Mouse (Mus musculus) spleen, postnatal 10 days (tissue): ENCODE data around the gene Muc3a.
A peak's percentile ranks its signal among the peaks of the same experiment; 100 is the strongest.

ENCODE experiments used
- DNase-seq, 2 experiments: peaks; one replicate each; pipeline ENCODE4 v3.0.0; 2021 to 2022; ENCODE audit warnings: low spot score in 2 of 2

Muc3a gene

DNA sequence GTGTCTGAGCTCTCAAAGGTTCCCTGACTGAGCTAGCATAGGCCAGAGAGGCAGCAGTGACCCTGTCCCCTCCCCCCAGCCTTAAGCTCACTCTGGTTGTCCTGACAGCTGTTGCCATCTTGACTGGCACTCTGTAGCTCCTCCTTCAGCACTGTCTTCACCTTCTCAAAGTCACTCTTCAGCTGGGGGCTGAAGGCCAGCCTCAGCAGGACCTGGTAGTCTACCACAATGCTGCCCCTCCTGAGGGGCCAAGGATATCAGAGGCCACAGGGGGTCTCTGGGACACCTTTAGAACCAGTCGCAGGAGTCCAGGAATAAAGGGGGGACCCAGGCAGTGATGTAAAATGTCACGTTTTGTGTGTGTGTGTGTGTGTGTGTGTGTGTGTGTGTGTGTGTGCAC is at the start of gene Muc3a:
Muc3a (minus strand) TSS at position 101 of the 400 bp plus-strand sequence.
- no peak for DNase-seq

DNA sequence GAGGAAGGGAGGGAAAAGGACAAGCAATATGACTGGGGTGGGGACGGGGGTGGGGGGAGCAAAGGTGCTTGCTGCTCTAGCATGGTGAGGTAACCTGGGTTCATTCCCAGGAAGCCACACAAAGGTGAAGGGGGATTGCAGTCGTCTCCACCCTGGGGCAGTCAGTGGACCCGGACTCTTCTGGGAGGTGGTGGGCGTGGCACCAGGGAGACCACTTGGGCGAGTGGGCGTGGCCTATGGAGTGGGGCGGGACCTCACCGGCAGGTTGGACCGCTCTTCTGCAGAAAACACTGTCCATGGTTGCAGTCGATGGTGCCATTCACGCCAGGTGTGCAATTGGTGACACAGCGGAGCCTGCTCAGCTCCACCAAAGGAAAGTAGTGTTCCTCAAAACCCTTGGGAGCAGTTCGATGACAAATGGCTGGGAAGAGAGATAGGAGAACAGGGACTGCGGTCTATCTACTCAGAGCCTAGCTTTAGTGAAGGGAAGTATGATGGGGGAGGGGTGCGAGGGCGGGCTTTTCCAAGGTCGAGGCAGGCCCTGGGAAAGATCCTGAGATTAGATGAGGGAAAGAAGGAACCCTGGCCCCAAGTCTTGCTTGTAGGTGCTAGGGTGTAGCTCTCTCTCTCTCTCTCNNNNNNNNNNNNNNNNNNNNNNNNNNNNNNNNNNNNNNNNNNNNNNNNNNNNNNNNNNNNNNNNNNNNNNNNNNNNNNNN is 917 bp downstream of the Muc3a start:
- peak in 1 of 2 experiments; percentile 36 for DNase-seq

DNA sequence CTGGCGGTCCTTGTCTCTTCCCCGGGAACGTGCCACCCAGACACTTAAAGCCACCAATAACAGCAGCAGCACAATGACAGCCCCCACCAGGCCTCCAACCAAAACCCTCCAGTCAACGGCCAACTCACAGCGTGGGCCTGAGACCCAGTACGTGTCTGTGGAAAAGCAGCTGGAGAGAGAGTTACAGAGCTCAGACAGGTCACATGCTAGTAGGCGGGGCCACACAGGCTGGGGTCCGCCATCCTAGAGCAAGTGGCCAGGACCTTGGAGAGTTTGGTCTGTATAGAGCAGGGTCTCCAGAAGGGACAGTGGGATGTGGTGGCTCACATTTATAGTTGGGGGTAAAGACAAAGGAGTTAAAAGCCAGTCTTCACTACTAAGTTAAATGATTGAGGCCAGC is 1.5 kb downstream of the Muc3a start:
- no peak for DNase-seq

DNA sequence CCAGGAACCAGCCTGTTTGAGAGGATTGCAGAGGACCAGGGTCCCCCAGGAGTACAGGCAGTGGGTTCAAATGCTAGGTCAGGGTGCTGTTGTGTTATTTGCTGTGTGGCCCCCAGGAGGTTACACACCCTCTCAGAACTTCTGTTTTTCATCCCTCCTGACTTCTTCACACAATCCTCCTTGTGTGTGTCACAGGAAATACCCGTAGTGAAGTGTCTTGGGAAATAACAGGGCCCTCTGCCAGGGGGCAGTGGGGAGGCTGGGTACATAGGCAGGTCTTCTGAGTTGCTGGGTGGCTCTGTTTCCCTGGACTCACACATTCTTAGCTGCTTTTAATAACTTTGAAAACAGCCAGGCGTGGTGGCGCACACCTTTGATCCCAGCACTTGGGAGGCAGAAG is 6.9 kb downstream of the Muc3a start:
- no peak for DNase-seq

DNA sequence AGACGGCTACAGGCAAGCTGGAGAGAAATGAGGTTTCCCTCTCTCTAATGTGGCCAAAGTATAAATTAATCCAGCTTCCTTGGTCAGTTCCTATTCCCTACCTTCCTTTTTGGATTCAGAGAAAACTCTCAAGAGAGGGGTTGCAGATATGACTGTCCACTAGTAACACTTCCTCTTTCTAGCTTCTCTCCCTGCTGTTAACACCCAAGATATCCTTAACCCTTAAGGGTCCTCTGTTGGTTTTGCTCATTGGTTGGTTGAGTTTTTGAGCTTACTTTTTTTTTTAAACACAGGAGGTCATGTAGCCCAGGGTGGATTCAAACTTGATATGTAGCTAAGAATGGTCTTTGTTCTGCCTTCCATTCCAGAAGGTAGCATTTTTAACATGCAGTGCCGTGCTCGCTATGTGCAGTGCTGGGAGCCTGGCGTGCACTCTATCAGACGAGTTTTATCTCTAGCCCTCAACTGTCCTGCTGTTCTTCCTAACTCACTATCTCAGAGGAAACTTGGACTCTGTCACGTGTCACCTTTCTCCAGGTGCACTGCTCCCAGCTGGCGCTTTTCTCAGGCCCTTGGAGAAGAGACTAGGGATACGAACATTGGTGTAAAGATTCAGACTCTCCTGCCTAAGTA is 17.6 kb downstream of the Muc3a start:
- no peak for DNase-seq

DNA sequence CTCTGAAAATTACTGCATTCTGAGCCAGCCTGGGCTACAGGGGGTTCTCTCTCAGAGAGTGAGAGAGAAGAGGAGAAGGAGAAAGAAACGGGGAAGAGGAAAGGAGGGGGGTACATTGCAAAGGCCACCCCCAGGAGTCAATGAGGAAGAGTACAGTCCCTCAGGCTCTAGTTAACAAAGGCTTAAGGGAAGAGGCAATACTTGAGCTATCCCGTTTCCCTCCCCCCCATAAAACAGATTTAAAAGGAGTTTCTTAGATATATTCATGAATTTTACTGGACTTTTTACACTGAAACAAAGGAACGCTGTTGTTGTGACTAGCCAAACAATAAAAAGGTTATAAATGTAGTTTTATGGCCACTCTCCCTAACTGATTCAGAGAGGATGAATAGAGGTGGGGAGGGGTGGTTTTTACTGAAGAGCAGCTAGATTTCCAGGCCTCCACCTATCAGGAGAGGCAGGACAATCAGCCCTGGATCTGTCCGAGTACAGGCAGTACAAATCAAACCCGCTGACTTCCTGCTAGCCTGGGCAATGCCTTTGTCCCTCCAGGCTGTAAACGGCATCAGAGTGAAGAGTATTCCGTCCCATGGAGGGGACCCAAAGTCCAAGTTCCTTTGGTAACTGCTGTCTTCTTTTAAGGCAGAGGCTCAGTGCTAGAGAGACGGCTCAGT is 18.8 kb downstream of the Muc3a start:
- no peak for DNase-seq

DNA sequence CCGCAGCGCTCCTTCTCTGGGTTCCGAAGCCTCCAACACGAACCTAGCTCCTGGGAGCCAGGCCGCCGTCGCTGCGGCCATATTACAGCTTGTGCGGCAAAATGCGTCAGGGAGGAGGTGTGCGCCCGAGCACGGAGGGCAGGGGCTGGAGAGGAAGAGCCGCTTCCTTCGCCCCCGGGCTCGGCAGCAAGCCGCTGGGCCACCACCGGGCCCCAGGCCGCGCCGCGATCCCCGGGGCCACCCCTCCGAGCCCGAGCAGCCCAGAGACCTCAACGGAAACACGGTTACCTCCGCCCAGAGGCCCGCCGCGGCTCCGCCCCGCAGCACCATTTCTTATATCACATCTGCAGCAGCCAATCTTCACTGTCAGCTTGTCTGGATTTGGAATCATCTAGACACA is 22.9 kb downstream of the Muc3a start:
- peak; percentile 19 to 57 for DNase-seq

DNA sequence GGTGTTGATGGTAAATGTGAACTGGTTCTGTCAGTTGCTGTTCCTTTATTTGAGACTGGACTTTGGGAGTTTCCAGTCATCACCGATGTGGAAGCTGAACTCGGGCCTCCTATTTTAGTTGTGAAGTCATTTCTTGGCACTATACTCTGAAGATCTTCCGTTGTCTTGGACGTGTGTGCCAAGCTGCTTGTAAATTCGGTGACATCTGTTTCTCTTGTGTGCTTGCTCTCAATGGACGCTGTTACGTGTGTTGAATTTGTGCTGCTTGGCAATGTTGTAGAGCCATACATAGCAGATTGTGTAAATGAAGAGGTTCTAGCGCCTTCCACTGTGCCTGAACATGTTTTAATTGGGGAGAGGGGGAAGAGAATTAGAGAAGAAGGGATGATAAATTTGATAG is 26.8 kb downstream of the Muc3a start:
- DNase-seq: no peak

DNA sequence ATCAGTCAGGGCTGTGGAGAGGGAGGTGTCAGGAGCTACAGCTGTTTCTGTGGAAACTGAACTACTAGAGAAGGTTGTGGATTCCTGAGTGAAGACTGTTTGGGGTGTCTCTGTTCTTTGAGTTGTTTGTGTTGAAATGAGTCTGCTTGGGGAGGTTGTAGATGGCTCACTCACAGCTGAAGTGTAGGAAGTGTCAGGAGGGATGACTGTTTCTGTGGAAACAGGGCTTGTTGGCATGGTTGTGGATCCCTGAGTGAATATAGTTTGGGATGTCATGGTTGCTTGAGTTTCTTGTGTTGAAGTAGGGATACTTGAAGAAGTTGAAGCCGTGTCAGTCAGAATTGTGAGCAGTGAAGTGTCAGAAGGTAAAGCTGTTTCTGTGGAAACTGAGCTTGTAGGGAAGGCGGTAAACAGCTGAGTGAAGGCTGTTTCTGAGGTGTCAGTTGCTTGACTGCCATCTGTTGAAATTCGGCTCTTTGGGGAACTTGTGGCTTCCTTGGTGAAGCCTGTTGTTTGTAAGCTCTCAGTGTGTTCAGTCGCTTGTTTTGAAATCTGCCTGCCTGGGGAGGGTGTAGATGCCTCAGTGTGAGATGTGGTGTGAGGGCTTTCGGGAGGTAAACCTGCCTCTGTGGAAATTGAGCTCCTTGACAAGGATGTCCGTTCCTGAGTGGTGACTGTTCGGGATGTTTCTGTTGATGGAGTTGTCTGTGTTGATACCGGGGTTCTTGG is 32.4 kb downstream of the Muc3a start:
- peak; percentile 17 to 41 for DNase-seq

DNA sequence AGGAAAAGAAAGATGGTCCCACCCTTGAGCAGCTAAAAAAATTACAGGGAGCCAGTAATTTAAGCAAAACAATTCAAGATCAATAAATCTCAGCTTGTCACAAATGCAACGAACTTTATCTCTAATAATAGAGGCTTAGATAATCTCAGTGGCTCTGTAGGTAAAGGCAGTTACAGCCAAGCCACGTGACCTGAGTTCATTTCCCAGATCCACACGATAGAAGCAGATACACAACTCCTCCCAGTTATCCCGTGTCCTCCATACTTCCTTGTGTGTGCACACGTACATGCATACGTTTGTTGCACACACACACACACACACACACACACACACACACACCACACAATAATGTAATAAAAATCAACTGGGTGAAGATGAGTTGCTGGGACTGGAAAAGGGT is 38.2 kb downstream of the Muc3a start:
- no peak for DNase-seq

DNA sequence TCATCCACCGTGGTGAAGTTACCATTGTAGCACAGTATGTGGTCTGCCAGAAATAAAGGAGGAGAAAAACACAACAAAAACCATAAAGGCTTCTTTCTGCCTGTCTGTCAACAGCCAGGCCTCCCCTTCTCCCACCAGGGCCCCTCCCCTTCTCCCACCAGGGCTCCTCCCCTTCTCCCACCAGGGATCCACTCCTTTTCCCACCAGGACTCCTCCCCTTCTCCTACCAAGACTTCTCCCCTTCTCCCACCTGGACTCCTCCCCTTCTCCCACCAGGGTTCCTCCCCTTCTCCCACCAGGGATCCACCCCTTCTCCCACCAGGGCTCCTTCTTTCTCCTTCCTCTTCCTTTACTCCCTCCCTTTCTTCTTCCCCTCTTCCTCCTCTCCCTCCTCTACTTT is 39.6 kb downstream of the Muc3a start:
- no peak for DNase-seq

DNA sequence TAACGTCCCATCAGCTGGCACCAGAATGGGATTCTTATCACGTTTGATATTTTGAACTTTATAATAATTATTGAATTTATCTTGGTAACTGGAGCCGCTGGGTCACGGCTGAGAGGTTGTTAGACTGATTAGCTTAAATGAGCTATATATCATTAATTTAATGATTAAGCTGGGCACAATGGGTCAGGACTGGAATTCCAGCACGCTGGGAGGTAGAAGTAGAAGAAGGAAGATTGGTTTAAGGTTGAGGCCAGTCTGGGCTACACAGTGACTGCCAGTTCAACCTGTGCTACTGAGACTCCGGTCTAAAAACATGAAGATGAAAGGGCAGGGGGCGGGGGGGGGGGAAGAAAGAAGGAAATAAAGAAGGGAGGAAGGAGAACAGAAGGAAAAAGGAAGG is 40.7 kb downstream of the Muc3a start:
- no peak for DNase-seq

DNA sequence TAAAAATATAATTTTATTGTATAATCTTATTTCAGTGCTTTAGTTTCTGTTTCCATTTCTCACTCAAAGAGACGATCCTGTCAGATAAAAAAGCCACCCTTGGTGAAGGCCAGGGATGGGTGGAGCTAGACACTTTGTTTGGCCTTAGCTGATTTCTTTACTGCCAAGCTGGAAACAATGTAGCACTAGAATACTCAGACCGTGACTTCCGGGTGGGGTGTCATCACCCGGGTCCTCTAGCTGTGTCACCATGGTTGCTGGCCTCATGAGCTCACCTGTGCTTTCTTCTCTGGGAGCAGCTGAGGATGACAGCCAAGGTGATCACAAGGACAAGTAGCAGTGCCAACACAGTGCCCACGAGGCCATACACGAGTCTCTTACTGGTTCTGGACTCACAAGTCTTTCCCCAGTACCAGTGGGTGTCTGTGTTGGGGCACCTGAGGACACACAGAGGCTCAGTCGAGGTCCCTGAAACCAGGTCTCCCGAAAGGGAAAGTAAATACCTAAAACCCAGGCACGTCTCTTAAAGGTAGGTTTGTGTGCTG is 41.3 kb downstream of the Muc3a start:
- DNase-seq: no peak

DNA sequence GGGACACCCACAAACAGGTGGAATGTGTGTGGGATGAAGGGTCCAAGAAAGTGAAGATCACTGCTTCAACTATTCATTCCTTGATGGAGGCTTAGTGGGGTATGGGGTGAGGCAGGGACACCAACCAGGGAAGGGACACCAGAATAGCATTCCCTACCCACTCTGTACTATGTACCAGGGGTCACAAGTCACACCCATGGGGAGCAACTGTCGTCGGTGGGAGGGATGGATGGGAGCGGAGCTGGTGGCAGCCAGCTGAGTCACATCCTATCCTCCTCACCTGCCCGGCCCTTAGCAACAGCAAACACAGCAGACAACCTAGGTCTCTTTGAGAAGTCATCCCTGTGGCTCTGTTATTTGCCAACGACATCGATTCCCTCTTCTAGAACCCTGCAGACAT is 44.6 kb downstream of the Muc3a start:
- no peak for DNase-seq

DNA sequence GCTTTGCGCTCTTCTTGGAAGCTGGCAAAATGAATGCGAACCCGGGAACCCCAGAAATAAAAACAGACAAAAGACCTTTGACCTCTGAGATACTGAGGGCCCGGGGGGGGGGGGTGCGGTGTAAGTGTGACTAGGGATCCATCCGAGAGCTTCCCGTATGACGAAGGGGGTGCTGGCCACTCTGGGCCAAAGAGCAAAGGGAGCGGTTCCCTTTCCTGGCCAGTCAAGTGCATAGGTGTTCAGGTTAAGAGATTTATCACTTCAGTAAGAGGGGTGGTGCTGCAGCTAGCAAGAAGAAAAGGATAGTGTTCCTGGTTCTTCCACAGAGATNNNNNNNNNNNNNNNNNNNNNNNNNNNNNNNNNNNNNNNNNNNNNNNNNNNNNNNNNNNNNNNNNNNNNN is 46.2 kb downstream of the Muc3a start:
- DNase-seq: no peak

DNA sequence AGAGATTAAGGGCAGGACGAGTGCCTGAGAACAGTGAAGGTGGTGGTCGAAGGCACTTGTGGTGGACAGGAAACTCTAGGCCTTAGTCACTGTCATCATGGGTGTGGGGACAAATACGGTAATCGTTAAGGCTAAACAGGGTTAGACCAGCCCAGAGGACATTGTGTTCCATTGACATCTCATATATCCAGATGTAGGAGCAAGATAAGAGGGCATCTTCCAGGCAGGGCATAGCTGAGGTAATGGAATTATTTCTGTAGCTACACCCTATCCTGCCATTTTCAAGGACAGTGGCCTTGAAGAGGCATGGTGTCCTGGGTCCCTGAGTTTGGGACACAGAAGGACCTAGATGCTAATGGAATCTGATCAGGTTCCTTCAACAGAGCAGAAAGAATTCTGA is 50.3 kb downstream of the Muc3a start:
- DNase-seq: no peak

DNA sequence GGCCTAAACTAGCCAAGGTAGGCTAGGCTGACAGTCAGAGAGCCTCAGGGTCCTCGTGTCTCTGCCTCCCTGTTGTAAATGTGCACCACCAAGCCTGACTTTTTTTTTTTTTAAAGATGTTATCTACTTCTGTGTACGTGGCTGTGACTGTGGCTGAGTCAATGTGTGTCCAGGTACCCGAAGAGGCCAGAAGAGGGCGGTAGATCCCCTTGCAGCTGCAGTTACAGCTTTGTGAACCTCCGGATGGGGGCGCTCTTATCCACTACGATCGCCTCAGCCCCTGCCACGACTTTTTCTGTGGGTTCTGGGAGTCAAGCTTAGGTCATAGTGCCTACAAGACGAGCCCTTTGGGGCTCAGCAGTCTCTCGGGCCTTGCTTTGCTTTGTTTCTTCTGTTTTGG is 52.7 kb downstream of the Muc3a start:
- DNase-seq: peak; percentile 44 to 85
